Comparison of ENCODE assay signal across 16 mouse cellular contexts in genomic region chr6:115225519-115225918, GRCm38 (mm10). TPM values are rescaled to one million over a fixed set of nuclear protein-coding genes. Genes with fewer than 3 reads are reported as not detected.
A peak's percentile ranks its signal among the peaks of the same experiment; 100 is the strongest.
DNase-seq lines count a peak whose midpoint lies in the region; ATAC-seq and TF ChIP-seq lines count a peak whose summit lies in the region.
"Had no signal": no experiment of that assay in that cellular context is flagged by ENCODE, and none has a peak within 500 bp of the region (broad histone marks: within the 10 kb centered on the region; RNA-seq: fewer than 3 reads in every experiment).

No protein-coding gene starts in this region.

- no peaks in the 10 kb centered on the region for H3K9me3 ChIP-seq in hindbrain, postnatal 0 days (ENCODE audit: low read length)
- H3K9me3 ChIP-seq in hindbrain, embryonic 10.5 days: no peaks in the 10 kb centered on the region
- H3K9me3 ChIP-seq in liver, embryonic 11.5 days (ENCODE audit: control insufficient read depth, low read length): no peaks in the 10 kb centered on the region
- H3K9me3 ChIP-seq: midbrain, embryonic 13.5 days; neural tube, embryonic 13.5 days had no signal

- H3K36me3 ChIP-seq in hindbrain, postnatal 0 days (ENCODE audit: insufficient read depth, low read length): no peaks in the 10 kb centered on the region
- no peaks in the 10 kb centered on the region for H3K36me3 ChIP-seq in hindbrain, embryonic 10.5 days
- no peaks in the 10 kb centered on the region for H3K36me3 ChIP-seq in liver, embryonic 11.5 days (ENCODE audit: control insufficient read depth, insufficient read depth, low read length)
- H3K36me3 ChIP-seq: midbrain, embryonic 13.5 days; neural tube, embryonic 13.5 days had no signal

- WGBS in hindbrain, postnatal 0 days: 41% methylated on average over 3 of the region's 3 CpGs
- 78% methylated on average over 3 of the region's 3 CpGs for WGBS in hindbrain, embryonic 10.5 days
- WGBS in liver, embryonic 11.5 days: 68% methylated on average over 3 of the region's 3 CpGs

- peak; percentile 58 for DNase-seq in hindbrain, postnatal 0 days (ENCODE audit: low spot score)
- no peak for DNase-seq in hindbrain, embryonic 10.5 days (ENCODE audit: low spot score)
- DNase-seq in adrenal gland, postnatal 14 days: peak; percentile 35
- DNase-seq in cerebellum, adult 9-10 months: peak; percentile 91
- DNase-seq in layer of hippocampus, adult 9-10 months (ENCODE audit: low spot score): peak; percentile 74
- DNase-seq in spleen, adult 18-20 months: no peak
- no peak for DNase-seq in liver, embryonic 11.5 days (ENCODE audit: low spot score)
- DNase-seq in heart, adult 8-10 months (ENCODE audit: low spot score): no peak
- DNase-seq: embryo, embryonic 11 days; heart, adult 18-20 months; heart, postnatal 36 days; lung, postnatal 10 days had no signal

- no peaks in the 10 kb centered on the region for H3K27me3 ChIP-seq in hindbrain, postnatal 0 days (ENCODE audit: insufficient read depth, low read length)
- H3K27me3 ChIP-seq in hindbrain, embryonic 10.5 days (ENCODE audit: insufficient read depth, poor library complexity, severe bottlenecking): no peaks in the 10 kb centered on the region
- H3K27me3 ChIP-seq in liver, embryonic 11.5 days (replicated peaks; ENCODE audit: control insufficient read depth, insufficient read depth, low read length): no peaks in the 10 kb centered on the region
- H3K27me3 ChIP-seq: midbrain, embryonic 13.5 days; neural tube, embryonic 13.5 days had no signal

- H3K4me2 ChIP-seq in hindbrain, postnatal 0 days (ENCODE audit: low read depth, low read length): no peak overlapping the region
- H3K4me2 ChIP-seq in liver, embryonic 11.5 days: no peak overlapping the region
- H3K4me2 ChIP-seq: midbrain, embryonic 13.5 days; neural tube, embryonic 13.5 days had no signal

- no peak overlapping the region for H3K4me3 ChIP-seq in hindbrain, postnatal 0 days (ENCODE audit: low read length)
- H3K4me3 ChIP-seq in hindbrain, embryonic 10.5 days: no peak overlapping the region
- H3K4me3 ChIP-seq in liver, embryonic 11.5 days (ENCODE audit: low read depth, low read length): no peak overlapping the region
- H3K4me3 ChIP-seq: midbrain, embryonic 13.5 days; neural tube, embryonic 13.5 days had no signal

- no peaks in the 10 kb centered on the region; the same call in 1 of the 2 replicates for H3K4me1 ChIP-seq in hindbrain, postnatal 0 days (ENCODE audit: insufficient read depth, low read length)
- no peaks in the 10 kb centered on the region for H3K4me1 ChIP-seq in hindbrain, embryonic 10.5 days (replicated peaks)
- no peaks in the 10 kb centered on the region for H3K4me1 ChIP-seq in liver, embryonic 11.5 days (replicated peaks; ENCODE audit: control insufficient read depth, insufficient read depth, low read length)
- H3K4me1 ChIP-seq: midbrain, embryonic 13.5 days; neural tube, embryonic 13.5 days had no signal

- no peak overlapping the region for H3K27ac ChIP-seq in hindbrain, postnatal 0 days
- no peak overlapping the region for H3K27ac ChIP-seq in hindbrain, embryonic 10.5 days
- H3K27ac ChIP-seq in liver, embryonic 11.5 days (ENCODE audit: low read depth, low read length): no peak overlapping the region
- H3K27ac ChIP-seq: midbrain, embryonic 13.5 days; neural tube, embryonic 13.5 days had no signal

- no peak for TF ChIP-seq CTCF in hindbrain, postnatal 0 days (IDR thresholded peaks at IDR 0.05; ENCODE audit: low read depth)

- ATAC-seq in hindbrain, postnatal 0 days: no peak
- ATAC-seq in liver, embryonic 11.5 days (replicated peaks; ENCODE audit: low FRiP score): no peak
- ATAC-seq: intestine, embryonic 16.5 days; midbrain, embryonic 13.5 days had no signal

- H3K9ac ChIP-seq in hindbrain, postnatal 0 days (replicated peaks; ENCODE audit: low read length): no peak overlapping the region
- H3K9ac ChIP-seq in liver, embryonic 11.5 days (ENCODE audit: low read depth, low read length): no peak overlapping the region
- H3K9ac ChIP-seq: midbrain, embryonic 13.5 days; neural tube, embryonic 13.5 days had no signal

RNA-seq across cellular contexts. Expression of gene Gm17482, which starts 1.6 kb away (rescaled TPM):
- total RNA-seq in hindbrain, postnatal 0 days (2014; rRNA removed): not detected in 2 replicates
- not detected in 2 replicates for polyA plus RNA-seq in hindbrain, postnatal 0 days (2015; fragmentation: Nextera tagmentation; extraction: Ambion mirVana)
- polyA plus RNA-seq in hindbrain, embryonic 10.5 days (2016; fragmentation: Nextera tagmentation; extraction: Ambion mirVana): not detected in 2 replicates
- not detected in 2 replicates for total RNA-seq in adrenal gland, postnatal 14 days (2021)
- polyA plus RNA-seq in liver, embryonic 11.5 days (2014; fragmentation: Nextera tagmentation; extraction: Ambion mirVana): not detected in 2 replicates
- not detected for total RNA-seq in heart, adult 8-10 months (2022)
- total RNA-seq: heart, adult 18-20 months; heart, postnatal 36 days had no signal
- polyA plus RNA-seq: intestine, embryonic 16.5 days; limb, embryonic 14.5 days; midbrain, embryonic 13.5 days; neural tube, embryonic 13.5 days had no signal

RNA-seq across cellular contexts. Expression of gene Timp4, which starts 26.5 kb away (rescaled TPM):
- 30.4 and 36.0 TPM in 2 replicates for total RNA-seq in hindbrain, postnatal 0 days (2014; rRNA removed)
- polyA plus RNA-seq in hindbrain, postnatal 0 days (2015; fragmentation: Nextera tagmentation; extraction: Ambion mirVana): 48.4 and 53.5 TPM in 2 replicates
- polyA plus RNA-seq in hindbrain, embryonic 10.5 days (2016; fragmentation: Nextera tagmentation; extraction: Ambion mirVana): 0.25 and 0.29 TPM in 2 replicates
- 24.6 and 36.6 TPM in 2 replicates for total RNA-seq in adrenal gland, postnatal 14 days (2021)
- polyA plus RNA-seq in liver, embryonic 11.5 days (2014; fragmentation: Nextera tagmentation; extraction: Ambion mirVana): 0.04 TPM in 1 of 2 replicates, not detected in the other
- 10 to 100 TPM; 26.3 to 43.9 (median 37.1) TPM for total RNA-seq in heart, adult 8-10 months (2022)

Comparison
In these comparisons a context has a peak if more than half of its experiments do, and no peak if none do; other contexts are left out.
1. DNase-seq: peak in hindbrain, postnatal 0 days (single experiment), adrenal gland, postnatal 14 days (single experiment), cerebellum, adult 9-10 months (single experiment) and layer of hippocampus, adult 9-10 months (single experiment); none in hindbrain, embryonic 10.5 days (single experiment), spleen, adult 18-20 months (0 of 2), liver, embryonic 11.5 days (single experiment) and heart, adult 8-10 months (single experiment).